Mouse (Mus musculus): ENCODE data around the gene Spred3. TPM values are rescaled to one million over a fixed set of nuclear protein-coding genes. Genes with fewer than 3 reads are reported as not detected.
A peak's percentile ranks its signal among the peaks of the same experiment; 100 is the strongest.

Gene Spred3
- polyA plus RNA-seq, 1 experiment from 2014 or later, result 2.3 TPM

DNA sequence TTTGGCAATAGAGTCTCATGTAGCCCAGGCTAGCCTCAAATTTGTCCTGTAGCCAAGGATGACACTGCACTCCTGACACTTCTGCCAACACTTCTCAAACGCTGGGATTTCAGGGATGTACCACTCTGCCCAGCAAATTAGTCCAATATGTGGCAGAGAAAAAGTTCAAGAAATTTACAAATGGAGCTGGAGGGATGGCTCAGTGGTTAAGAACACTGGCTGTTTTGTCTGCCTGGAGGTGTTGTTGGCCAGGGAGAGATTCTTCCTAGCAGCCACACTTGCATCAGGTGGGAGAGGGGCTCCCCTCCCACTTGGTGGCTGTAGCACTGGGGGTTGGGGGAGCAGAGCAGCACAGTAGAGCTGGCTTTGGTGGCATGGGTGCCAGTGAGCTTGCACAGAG is 50.7 kb downstream of the Spred3 start:
- Histone ChIP-seq H3K9me3 (no peaks in the 10 kb centered on the region), H3K27ac (no peak overlapping the region), H3K4me3 (no peak overlapping the region), H3K27me3 (no peaks in the 10 kb centered on the region; the same call in 1 of the 2 replicates), H3K36me3 (no peaks in the 10 kb centered on the region), H3K4me1 (peaks cover 8% of the 10 kb centered on the region), H3K4me2 (no peak overlapping the region), H3K9ac (no peak overlapping the region)
- no peak for ATAC-seq (ENCODE audit: borderline replicate concordance, extremely low read depth, low FRiP score, low TSS enrichment)
- WGBS, result 53% methylated on average over 1 of the region's 1 CpGs

DNA sequence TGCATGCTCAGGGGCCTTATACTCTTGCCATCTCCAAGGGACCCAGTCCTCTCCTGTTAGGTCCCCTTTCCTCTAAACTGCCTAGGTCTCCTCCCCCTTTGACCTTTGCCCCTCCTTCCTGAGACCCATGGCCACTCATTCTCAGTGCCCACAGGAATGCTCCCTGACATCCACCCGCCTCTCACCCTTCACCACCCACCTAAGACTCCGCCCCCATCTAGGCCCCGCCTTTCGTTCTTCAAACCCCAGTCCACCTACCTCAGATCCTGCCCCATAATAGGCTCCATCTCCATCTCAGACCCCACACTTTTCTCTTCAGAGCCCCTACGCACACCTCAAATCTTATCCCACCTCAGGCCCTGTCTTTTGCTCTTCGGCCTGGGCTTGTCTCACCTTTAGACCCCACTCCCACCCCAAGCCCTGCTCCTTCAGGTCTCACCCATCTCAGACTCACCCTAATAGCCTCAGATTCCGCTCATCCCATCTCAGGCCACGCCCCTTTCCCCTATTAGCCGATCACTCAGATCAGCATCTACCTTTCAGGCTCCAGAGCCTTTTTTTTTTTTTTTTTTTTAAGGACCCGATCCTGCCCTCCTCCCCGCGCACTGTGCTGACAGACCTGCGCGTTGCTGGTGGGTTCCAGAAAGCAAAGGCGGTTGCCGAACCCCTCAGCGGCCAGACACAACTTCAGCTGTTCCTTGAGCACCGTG is 51.9 kb downstream of the Spred3 start:
- Histone ChIP-seq H3K9ac (no peak overlapping the region), H3K4me3 (no peak overlapping the region), H3K9me3 (no peaks in the 10 kb centered on the region), H3K36me3 (no peaks in the 10 kb centered on the region), H3K4me1 (no peaks in the 10 kb centered on the region), H3K27me3 (no peaks in the 10 kb centered on the region; the same call in 1 of the 2 replicates), H3K27ac (no peak overlapping the region), H3K4me2 (no peak overlapping the region)
- ATAC-seq (ENCODE audit: borderline replicate concordance, extremely low read depth, low FRiP score, low TSS enrichment), result no peak
- 12% methylated on average over 18 of the region's 18 CpGs for WGBS

DNA sequence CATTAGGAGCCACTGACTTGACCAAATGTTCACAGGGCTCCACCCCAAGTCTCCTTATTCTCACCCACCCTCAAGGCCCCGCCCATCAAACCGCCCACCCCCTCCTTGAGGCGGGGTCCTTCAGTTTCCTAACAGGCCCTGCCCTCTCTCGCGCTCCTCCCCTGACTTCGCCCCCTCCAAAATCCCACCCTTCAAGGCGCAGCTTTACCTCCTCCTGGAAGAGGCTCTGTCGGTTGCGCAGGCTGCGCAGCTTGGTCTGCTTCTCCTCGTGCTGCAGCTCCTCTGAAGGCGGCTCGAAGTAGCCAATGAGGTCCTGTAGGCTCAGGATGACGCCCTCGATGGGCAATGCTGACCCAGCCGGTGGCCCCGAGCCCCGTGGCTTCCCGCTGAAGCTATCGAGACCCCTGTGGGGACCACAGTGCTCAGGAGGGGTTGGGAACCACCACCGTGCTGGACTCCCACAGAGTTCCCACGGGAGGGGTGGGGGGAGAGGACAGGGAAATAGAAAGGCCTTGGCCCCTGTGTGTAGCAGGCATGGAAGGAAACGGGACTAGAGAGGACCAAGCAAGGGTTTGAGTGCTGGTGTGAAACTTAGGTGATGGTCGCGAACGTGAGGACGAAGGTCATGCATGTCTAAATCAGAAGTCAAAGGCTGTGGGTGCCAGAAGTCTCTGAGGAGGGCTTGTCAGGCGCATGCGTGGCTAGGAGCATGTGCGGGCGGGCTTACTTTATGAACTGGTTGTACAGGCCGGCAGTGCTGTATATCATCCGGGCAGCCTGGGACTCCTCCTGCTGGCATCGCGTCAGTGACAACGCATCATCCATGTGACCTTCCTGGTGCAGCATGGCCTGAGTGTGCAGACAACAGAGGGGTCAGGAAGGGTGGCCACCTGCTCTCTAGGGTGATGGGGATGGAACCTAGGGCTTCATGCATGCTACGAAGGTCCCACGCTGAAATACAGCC is 60.9 kb downstream of the Spred3 start:
- H3K4me2 ChIP-seq, result peak overlapping the region; percentile 49
- no peak overlapping the region for H3K27ac ChIP-seq
- no peaks in the 10 kb centered on the region for H3K36me3 ChIP-seq
- H3K9me3 ChIP-seq, result no peaks in the 10 kb centered on the region
- WGBS, result 25% methylated on average over 38 of the region's 38 CpGs
- no peaks in the 10 kb centered on the region for H3K4me1 ChIP-seq
- H3K9ac ChIP-seq, result 0 out of 2 replicates have a peak overlapping the region, but pooled peaks have one; percentile 10
- H3K4me3 ChIP-seq, result peak overlapping the region; percentile 12; the same call in 1 of the 2 replicates
- H3K27me3 ChIP-seq, result no peaks in the 10 kb centered on the region
- peak; percentile 61 for ATAC-seq (ENCODE audit: borderline replicate concordance, extremely low read depth, low FRiP score, low TSS enrichment)

Other genes with a start within 250 kb of the Spred3 start
- 287 and 302 TPM in 2 replicates for gene Actn4, start 208.1 kb downstream of the Spred3 start, polyA plus RNA-seq (2015; fragmentation: Nextera tagmentation; extraction: Ambion mirVana)
- gene Eif3k, start 188.5 kb downstream of the Spred3 start, polyA plus RNA-seq (2015; fragmentation: Nextera tagmentation; extraction: Ambion mirVana), result 360 and 364 TPM in 2 replicates
- 7.4 and 9.8 TPM in 2 replicates for gene Map4k1, start 188.4 kb downstream of the Spred3 start, polyA plus RNA-seq (2015; fragmentation: Nextera tagmentation; extraction: Ambion mirVana)
- gene Ryr1, start 45.2 kb downstream of the Spred3 start, polyA plus RNA-seq (2015; fragmentation: Nextera tagmentation; extraction: Ambion mirVana), result 0.19 and 0.24 TPM in 2 replicates
- 1.1 and 1.7 TPM in 2 replicates for gene Rasgrp4, start 35.6 kb downstream of the Spred3 start, polyA plus RNA-seq (2015; fragmentation: Nextera tagmentation; extraction: Ambion mirVana)
- gene Fam98c, start 14.2 kb downstream of the Spred3 start, polyA plus RNA-seq (2015; fragmentation: Nextera tagmentation; extraction: Ambion mirVana), result 17.7 and 19.3 TPM in 2 replicates
- 0.34 and 0.74 TPM in 2 replicates for gene Ggn, start 201 bp downstream of the Spred3 start, polyA plus RNA-seq (2015; fragmentation: Nextera tagmentation; extraction: Ambion mirVana)
- 267 and 270 TPM in 2 replicates for gene Psmd8, start 10.3 kb upstream of the Spred3 start, polyA plus RNA-seq (2015; fragmentation: Nextera tagmentation; extraction: Ambion mirVana)
- 0.86 and 1.0 TPM in 2 replicates for gene Catsperg1, start 43.6 kb upstream of the Spred3 start, polyA plus RNA-seq (2015; fragmentation: Nextera tagmentation; extraction: Ambion mirVana)
- gene Kcnk6, start 62.1 kb upstream of the Spred3 start, polyA plus RNA-seq (2015; fragmentation: Nextera tagmentation; extraction: Ambion mirVana), result 1.7 and 2.0 TPM in 2 replicates
- 133 and 134 TPM in 2 replicates for gene Yif1b, start 67.9 kb upstream of the Spred3 start, polyA plus RNA-seq (2015; fragmentation: Nextera tagmentation; extraction: Ambion mirVana)
- gene 2200002D01Rik, start 78.1 kb upstream of the Spred3 start, polyA plus RNA-seq (2015; fragmentation: Nextera tagmentation; extraction: Ambion mirVana), result 13.1 and 14.4 TPM in 2 replicates
- gene Spint2, start 111.5 kb upstream of the Spred3 start, polyA plus RNA-seq (2015; fragmentation: Nextera tagmentation; extraction: Ambion mirVana), result 325 and 332 TPM in 2 replicates
- 148 and 159 TPM in 2 replicates for gene Ppp1r14a, start 118.9 kb upstream of the Spred3 start, polyA plus RNA-seq (2015; fragmentation: Nextera tagmentation; extraction: Ambion mirVana)
- 12.8 and 13.7 TPM in 2 replicates for gene Dpf1, start 133.5 kb upstream of the Spred3 start, polyA plus RNA-seq (2015; fragmentation: Nextera tagmentation; extraction: Ambion mirVana)